Mouse (Mus musculus): ENCODE results near the gene Cnp.
"Not testable (repeated sequence)": the region's sequence is repeated elsewhere in the genome, so short reads cannot be mapped to it uniquely, and the experiment has no call there.

- not testable (repeated sequence) for TF ChIP-seq GATA1 (IDR thresholded peaks at IDR 0.05; ENCODE audit: borderline replicate concordance, low read length); FLI1 (IDR thresholded peaks at IDR 0.05; ENCODE audit: low read length)
Observed at GRCm38 (mm10) chr11:100616836-100617235, 42.1 kb downstream of the Cnp start.

Data from megakaryocyte, embryonic 14.5 days (primary cell).